Mouse (Mus musculus) right cerebral cortex, postnatal 10 days (tissue): Measurements from ENCODE around the gene Arrdc5.

Experiments used
- DNase-seq, 2 experiments: peaks; one replicate each; pipeline ENCODE4 v3.0.0; 2021; ENCODE audit warnings: low spot score in 2 of 2

Gene Arrdc5

DNA sequence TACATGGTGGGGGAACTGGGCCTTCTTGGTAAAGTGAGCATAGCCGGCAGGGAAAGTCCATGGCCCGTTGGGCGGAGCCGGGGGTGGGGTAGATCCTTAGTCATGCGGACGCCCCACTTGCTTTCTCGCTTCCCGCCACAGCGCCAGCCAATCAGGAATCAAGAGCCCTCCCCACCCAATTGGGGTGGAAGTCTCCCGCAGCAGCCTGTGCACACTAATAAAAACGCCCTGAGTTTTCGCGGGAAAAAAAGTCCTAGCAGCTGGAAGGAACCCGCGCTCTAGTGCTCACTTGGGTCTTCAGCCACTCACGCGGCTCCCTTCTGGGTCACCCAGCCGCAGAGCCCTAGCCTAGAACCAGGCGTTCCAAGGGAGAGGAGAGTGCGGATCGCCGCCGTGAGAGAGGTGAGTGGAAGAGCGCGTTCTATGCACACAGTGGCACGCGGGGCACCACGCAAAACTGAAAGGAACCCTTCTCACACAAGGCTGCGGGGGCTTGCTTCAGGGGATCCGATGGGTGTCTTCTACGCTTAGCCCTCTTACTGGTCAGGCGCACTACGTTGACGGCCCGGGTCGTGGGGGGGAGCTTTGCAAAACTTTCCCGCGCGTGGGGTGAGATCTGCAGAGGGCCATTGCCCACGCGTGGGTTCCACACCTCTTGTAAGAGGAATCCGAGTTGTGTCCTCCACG, 3.2 kb upstream of the Arrdc5 start, which contains the start of gene Uhrf1:
Uhrf1 (plus strand) TSS at position 162 of the 687 bp plus-strand sequence.
- DNase-seq: peak; percentile 65 to 68

DNA sequence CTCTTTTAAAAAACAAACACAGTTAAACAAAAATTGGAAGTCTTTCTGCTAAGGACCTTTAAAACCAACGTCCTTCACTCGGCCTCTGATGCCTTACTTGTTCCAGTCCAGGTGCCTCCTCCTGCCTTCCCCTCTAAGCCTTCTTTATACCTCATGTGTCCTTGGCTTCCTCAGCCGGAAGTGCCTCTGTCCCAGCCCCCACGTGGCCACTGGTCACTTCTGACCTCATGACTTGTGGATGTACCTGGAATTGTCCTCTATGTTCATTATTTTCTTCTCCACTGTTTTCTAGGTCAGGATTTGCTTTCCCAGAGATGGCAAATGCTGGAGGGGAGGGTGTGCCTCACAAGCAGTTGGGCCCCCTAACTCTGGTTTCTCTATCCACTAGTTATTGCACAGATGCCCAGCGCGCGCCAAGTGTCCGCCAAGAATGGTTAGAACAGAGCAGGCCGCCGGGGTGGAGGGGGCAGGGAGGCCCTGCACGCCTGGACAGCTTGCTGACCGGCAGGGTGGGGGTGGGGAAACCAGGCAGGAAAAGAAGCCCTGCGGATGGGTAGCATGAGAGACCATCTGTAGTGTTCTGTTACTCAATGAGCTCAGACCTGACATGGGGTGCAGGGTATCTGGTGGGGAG, 2.4 kb upstream of the Arrdc5 start:
- DNase-seq: no peak

DNA sequence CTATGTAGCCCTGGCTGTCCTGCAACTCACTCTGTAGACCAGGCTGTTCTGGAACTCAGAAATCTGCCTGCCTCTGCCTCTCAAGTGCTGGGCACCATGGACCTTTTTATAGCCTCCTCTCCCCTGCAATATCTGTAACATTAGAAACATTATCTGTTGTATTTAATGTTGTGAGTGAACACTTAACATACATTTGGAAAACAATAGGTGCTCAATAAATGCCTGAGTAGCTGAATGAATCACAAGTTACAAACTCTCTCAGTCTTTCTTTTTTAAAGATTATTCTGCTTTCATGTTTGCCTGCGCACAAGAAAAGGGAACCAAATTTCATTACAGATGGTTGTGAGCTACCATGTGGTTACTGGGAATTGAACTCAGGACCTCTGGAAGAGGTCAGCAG, 1.8 kb downstream of the Arrdc5 start:
- no peak for DNase-seq

DNA sequence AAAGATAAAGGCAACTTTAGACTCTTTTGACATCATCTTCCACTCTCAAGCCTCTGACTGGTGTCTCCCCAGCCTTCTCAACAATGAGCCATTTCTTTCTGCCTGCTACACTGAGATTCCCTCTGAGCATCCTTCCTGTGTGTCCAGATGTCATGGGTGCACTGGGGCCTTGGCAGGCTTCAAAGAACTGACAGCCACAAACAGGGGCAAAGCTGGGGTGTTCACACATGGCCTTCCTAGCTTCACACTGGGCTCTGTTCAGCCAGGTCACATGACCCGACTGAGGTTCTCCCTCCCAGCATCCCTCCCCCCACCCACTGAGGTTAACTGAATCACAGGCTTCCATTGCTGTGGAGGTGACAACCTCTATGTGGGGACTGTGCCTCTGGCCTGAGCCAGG, 3.9 kb downstream of the Arrdc5 start:
- no peak for DNase-seq

DNA sequence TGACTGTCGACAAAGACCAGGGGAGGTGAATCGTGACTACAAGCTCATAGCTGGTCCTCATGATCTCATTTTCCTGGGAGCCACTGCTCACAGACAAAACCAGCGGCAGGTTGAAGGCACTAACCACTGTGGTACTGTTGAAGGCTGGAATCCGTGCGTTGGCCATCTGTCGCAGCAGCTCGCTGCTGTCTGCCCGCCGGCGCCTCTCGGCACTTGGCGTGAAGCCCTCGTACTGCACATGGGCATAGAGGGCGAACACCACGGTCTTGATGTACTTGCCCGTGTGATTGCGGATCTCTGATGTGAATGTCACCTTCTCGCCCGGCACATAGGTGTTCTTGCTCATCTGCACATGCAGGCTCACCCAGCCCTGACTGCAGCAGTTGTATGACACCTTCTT, 5.8 kb downstream of the Arrdc5 start:
- no peak for DNase-seq

DNA sequence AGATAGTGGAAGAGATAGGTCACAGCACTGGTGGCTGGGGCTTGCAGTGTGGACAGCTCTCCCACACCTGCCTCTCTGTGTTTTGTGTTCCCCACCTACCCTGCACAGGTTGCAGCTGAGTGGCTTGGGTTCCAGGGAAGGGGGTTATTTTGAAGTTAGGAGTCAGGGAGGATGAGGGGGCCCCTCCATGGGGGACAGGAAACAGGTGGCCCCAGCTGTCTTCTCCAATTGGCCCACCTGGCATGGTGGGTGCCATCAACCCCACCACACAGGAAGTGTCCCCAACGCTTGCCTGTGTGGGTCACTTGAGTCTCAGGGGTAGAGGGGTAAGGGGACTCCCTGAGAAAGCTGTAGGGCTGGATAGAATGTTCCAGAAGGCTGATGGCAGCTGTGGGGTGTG, 6.8 kb downstream of the Arrdc5 start:
- no peak for DNase-seq

DNA sequence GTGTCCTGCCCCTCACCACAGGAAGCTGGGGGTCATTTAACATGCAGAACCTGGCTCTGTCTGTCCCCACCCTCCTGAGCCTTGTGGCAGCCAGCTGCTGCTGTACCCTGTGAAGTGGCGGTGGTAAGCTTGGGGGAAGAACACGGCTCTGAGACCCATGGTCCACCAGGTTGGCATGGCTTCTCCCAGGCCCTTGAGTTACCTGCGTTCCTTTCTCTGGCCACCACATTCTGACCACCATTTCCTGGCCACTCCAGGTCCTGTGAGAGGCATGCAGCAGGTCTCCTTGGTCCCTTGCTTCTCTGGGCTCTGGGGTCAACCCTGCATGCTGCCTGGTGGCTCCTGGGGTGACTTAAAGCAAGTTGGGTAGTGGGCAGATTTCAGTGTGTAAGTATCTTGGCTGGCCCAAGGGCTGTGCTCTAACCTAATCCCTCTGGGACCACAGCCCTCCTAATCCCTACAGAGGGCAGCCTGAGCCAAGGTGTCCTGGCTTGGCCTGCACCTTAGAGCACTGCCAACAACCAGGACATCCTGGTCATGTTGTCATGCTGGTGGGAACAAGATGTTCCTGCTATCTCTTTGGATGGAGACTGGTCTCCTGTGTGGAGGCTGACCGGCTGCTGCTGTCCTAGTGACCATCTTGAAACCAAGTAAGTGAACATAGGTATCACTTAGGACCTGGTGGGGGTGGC, 7.4 kb downstream of the Arrdc5 start, which contains the start of gene Plin3:
Plin3 (minus strand) TSS at position 343 of the 692 bp plus-strand sequence.
- no peak for DNase-seq

DNA sequence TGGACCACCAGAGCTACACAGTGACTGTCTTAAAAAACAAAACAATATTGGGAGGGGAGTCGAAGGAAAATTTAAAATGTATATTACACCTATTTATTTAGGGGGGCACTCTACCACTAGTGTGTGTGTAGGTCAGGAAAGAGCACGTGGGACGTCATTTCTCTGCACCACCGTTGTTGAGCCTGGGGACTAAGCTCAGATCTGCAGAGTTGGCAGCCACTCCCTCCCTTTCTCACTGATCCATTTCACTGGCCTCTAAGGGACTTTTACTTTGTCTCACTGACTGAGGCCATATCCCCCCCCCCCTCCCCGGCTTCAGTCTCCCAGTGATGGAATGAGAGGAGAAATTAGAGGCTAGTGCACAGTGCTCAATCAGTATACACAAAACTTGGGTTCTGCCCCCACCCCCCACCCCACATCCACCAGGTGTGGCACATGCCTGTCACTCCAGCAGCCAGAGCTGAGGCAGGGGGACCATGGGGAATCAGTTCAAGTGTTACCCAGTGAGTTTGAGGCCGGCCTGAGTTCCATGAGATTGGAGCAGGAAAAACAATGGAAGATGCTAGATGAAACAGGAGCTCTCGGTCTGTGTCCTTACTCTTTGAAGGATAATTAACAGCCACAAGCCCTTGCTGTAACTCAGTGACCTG, 8.1 kb downstream of the Arrdc5 start:
- no peak for DNase-seq

DNA sequence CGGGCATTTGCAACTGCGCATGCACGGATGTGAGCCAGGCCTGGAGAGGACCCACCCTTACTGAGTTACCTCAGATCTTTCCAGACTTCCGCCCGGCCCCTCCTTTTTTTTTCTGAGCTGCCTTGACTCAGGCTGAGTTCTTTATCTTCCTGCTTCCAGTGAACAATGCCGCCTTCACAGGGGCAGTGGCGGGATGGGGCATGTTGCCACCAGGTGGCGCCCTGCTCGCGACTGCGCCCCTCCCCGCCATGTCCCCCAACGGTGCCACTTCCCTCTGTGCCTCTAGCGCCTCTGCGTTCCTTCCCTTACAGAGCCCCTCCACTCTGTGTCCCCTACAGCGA, 8.9 kb downstream of the Arrdc5 start:
- peak; percentile 78 to 86 for DNase-seq

DNA sequence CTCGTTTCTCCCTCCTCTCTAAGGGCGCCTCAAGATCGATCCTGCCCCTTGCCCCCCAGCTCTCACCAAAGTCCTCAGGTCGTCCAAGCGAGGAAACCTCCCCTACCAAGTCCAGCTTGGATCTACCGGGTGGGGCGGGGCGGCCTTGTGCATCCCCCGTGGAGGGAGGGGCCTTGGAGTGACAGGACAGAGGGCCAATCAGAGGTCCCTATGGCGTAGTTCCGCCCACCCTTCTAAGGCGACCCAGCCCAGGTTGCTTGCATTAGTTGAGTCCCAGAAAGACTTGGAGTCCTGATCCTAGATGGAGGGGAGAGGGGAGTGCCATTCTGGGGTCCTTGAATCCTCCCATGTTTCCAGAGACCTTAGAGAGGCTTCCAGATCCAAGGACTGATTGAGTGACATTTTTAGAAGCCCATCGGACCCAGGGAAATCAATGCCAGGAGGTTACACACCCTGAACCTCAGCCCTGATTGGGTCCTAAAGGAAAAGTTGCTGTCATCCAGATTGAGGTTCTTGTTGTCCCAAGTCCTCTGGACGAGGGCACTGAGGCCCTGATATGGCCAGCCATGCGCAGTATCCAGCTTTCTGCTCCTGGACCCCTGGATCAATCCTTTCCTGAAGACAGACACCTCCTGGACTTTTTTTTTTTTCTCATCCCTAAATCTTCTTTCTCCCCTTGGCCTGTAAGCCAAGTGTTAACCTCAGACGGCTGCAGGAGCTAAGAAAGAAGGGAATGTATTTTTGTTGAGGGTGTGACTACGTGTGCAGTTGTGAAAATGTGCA, 9.5 kb downstream of the Arrdc5 start:
- DNase-seq: peak in 1 of 2 experiments; percentile 81

DNA sequence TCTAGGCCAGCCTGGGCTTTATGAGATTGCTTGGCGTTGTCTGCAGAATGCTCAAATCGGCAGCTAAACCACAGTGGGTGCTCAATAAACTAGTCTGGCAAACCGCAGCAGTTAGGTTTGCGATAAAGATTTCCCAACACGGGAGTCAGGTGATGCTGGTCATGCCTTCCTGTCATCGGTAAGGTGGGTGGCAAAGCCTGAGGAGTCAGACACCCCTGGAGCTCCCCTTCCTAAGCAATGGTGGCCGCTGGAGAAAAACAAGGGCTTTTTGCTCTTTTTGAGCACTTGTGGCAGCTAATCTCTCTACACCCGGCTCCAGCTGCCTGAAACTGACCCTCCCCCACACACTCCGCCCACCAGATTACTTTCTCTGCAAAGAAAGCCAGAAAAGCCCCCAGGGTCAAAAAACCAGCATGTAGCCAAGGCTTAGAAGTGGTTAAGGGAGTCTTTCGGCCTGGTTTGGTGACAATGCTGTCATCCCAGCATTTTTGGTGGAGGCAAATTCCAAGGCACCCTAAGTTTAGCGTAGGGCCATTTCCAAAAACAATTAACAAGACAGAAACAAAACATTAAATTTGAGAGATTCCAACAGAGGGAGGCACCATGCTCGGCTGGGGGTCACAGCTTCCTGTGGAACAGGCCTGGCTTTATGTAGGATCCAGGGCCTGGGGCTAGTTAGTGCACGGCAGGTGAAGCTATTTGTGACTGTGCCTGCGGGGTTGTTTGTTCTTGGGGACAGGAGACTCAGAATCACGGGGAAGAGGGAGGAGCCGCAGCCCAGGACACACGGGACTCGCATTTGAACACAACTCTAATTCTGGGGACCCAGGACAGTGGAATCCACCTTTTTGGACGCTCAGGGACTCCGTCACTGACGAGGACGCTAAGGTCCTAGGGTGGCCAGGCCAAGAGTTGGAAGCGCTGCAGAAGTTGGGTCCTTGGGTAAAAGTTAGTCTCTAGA, 10.4 kb downstream of the Arrdc5 start:
- DNase-seq: no peak

DNA sequence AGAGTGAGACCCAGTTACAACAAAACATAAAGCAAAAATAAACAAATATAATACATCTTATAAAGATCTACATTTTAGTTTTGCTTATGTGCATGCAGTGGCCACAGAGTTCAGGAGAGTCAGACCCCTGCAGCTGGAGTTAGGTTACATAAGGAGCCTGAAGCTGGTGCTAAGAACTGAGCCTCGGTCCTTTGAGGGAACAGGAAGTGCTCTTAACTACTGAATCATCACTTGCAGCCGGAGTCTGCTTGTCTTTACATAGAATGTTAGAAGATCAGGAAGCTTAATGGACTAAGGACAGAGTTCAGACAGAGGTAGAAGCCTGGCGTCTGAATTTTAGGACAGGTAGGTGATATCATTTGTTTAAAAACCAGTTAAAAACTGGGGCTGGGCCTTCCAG, 11.2 kb downstream of the Arrdc5 start:
- DNase-seq: no peak

DNA sequence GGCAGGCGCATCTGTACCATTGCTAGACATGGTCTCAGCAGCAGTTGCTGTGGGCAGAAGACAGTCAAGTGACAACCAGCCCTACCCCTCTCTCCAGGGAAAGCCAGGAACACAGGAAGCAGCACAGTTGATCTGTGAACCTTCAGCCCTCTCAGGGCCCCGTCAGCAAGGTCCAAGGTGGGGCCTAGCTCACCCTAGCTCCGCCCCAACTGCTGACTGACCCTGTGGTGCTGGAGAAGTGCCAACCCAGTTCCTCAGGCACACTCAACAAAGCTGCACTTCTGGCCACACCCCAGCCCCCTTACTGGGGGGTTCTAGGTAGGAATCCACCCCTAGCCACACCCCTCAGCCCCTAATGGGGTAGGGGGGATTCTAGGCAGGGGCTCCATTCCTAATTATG, 12.3 kb downstream of the Arrdc5 start:
- DNase-seq: no peak

DNA sequence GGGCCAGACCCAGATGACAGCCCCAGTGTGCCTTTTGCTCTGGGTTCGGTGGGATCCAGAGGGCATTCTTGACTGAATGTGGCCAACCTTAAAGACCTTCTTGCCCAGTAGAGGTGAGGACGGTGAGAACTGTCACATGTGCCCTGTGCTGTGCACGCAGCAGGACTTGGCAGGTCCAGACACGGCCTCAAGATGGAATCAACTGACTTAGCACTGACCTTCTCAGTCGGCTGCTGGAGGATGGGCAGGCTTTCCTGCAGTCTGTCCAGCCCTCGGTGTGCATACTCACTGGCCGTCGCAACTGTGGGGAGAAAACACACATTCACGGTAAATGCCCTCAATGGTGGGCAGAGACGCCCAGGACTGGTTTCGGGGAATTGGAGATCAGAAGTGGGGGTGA, 14.1 kb downstream of the Arrdc5 start:
- DNase-seq: no peak

DNA sequence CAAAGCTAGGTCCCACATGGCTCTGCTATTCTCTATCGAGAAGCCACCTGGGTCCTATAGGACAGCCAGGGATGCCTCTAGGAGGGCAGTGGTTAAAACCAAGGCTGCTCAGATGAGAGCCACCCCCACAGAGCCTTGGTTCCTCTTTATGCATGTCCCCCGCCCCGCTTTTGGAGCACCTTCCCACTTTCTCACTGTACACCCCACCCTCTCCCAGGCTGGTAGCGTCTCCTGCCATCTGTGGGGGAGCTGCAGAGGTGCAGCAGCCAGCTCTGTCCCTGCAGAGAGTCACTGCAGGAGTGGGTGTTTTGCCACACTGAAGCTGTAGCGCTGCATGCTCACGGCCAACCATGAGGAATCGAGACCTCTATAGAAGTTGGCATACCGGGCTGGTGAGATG, 16.8 kb downstream of the Arrdc5 start:
- peak; percentile 58 to 67 for DNase-seq

DNA sequence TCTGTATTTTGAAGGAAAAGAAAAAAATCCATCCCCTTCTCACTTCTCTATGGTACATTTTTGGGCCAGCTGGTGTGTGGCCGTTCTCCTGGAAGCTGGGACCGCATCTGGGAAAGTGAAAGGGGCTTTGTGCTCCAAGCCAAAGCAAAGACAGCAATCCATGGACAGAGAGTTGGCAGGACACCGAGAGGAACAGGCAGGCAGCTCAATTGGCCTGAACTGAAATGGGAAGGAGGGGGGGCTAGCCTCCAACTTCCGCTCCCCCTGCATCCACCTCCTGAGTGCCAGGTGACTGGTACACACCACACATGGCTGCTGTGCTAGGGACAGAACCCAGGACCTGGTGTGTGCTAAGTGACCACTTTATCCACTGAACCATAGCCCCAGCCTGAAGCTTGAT, 17.3 kb downstream of the Arrdc5 start:
- peak; percentile 71 to 83 for DNase-seq

DNA sequence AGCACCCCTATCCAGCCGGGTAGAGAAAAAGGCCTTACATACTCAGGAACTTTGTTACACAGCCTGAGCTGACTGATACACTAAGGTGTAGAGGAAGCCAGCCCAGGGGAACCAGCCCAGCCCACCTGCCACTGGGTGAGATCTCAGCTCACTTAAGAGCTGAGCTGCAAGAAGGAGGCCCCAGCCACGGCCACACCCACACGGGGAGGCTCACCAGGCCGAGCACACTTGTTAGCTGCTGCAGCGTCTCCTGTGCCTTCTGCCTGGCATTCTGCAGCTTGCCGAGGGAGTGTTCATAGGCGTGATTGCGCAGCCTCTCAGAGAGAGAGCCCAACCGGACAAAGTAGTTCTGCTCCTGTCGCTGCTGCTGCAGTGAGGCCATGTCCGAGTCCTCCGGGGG, 18.9 kb downstream of the Arrdc5 start:
- DNase-seq: no peak

DNA sequence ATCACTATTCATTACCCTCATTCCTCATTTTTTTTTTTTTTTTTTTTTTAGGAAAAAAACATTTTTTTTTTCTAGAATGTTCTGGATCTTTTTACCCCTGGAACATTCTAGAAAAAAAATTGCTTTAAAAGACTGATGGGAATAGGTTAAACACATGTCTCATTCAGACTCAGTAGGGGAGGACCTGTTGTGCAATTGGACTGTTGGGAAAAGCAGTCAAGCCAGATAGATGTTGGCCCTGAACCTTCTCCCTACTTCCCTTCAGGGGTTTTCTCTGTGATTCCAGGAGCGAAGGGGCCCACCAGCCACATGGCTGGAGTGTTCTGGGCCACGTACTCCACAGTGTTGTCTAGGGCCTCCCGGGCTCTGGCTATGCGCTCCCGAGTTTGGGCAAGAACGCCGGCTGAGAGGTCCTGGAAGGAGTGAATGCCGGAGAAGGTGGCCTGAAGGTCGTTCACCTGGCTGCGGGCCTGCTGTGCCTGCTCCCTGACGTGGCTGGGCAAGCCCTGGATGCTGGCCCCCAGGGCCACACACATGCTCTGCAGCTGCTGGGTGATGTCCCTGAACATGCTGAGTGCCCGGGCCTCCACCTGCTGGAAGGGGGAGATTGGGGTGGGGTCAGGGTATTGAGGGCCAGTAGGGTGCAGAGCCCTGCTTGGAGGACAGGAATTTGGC, 20.5 kb downstream of the Arrdc5 start:
- DNase-seq: no peak

DNA sequence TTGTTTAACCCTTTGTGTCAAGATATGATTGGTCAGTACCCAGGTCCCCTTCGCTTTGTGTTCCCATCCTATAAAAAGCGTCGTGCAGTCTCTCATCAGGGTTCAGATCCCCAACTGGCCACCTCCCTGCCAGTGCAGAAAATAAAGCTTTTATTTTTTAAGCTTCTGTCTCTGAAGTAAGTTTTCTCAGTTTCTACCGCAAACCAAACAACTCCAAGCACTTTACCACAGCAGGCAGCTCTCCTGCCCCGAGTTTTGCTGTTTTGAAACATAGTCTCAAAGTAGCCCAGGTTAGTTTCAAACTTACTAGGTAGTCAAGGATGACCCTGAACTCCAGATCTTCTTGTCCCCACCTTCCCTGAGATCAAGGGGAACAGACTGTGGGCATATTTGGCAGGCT, 21.7 kb downstream of the Arrdc5 start:
- no peak for DNase-seq

DNA sequence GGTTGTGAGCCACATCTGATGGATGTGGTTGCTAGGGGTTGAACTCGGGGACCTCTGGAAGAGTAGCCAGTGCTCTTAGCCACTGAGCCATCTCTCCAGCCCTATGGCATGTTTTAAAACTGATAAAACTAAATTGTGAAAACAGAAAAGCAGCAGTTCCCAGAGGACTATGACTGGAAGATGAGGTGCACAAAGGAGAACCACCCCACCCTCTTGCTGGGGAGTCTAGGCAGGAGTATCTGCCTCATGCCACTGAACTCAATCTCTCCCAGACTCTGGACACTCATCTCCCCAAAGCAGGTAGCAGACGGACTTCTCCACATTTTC, 22.6 kb downstream of the Arrdc5 start:
- no peak for DNase-seq
